ENCODE assay signal across 15 mouse cellular contexts in genomic region chr10:60794792-60795191, GRCm38 (mm10). TPM values are rescaled to one million over a fixed set of nuclear protein-coding genes. Genes with fewer than 3 reads are reported as not detected.
A peak's percentile ranks its signal among the peaks of the same experiment; 100 is the strongest.
DNase-seq lines count a peak whose midpoint lies in the region; ATAC-seq and TF ChIP-seq lines count a peak whose summit lies in the region.
"Had no signal": no experiment of that assay in that cellular context is flagged by ENCODE, and none has a peak within 500 bp of the region (broad histone marks: within the 10 kb centered on the region; RNA-seq: fewer than 3 reads in every experiment).

No protein-coding gene starts in this region.

- H3K9ac ChIP-seq in hindbrain, embryonic 12.5 days: no peak overlapping the region
- H3K9ac ChIP-seq in ES-E14 (ENCODE audit: insufficient read depth, low read depth, low read length, poor library complexity, severe bottlenecking): peak overlapping the region; percentile 10
- H3K9ac ChIP-seq in embryonic facial prominence, embryonic 14.5 days (ENCODE audit: low read depth, low read length): no peak overlapping the region
- H3K9ac ChIP-seq: liver, embryonic 14.5 days; midbrain, embryonic 15.5 days had no signal

- no peak for DNase-seq in hindbrain, embryonic 10.5 days (ENCODE audit: low spot score)
- DNase-seq in ES-E14 (ENCODE audit: low read depth, low spot score): no peak
- DNase-seq in embryonic facial prominence, embryonic 14.5 days (ENCODE audit: low spot score): no peak
- DNase-seq in limb, embryonic 10.5 days (ENCODE audit: low spot score): no peak
- no peak for DNase-seq in testis, postnatal 10 days (ENCODE audit: low spot score)
- no peak for DNase-seq in layer of hippocampus, adult 9-11 months
- DNase-seq in cerebellum, adult 8-10 months: no peak
- DNase-seq: adrenal gland, postnatal 14 days; heart, adult 11 months; kidney, adult 18-20 months; lung, postnatal 36 days had no signal

- in situ Hi-C loops in ES-E14 (cut with MboI; ENCODE audit: low sequenced_read_pairs in 2 of 2, unreplicated experiment in 2 of 2): loop anchor here in 1 of 2 experiments (25.0 kb wide), 1 partner anchor 268 kb away; no protein-coding TSS in a partner anchor

- peak overlapping the region; percentile 50; the same call in 1 of the 2 replicates for H3K27ac ChIP-seq in hindbrain, embryonic 10.5 days
- no peak overlapping the region for H3K27ac ChIP-seq in hindbrain, embryonic 12.5 days
- H3K27ac ChIP-seq in ES-E14 (ENCODE audit: insufficient read depth, low read depth, low read length, poor library complexity, severe bottlenecking): no peak overlapping the region
- peak overlapping the region; percentile 64 for H3K27ac ChIP-seq in embryonic facial prominence, embryonic 14.5 days (replicated peaks; ENCODE audit: low read depth, low read length)
- peak overlapping the region; percentile 86 for H3K27ac ChIP-seq in limb, embryonic 10.5 days
- H3K27ac ChIP-seq: liver, embryonic 14.5 days; midbrain, embryonic 15.5 days had no signal

- peaks cover 58% of the 10 kb centered on the region for H3K4me1 ChIP-seq in hindbrain, embryonic 10.5 days (replicated peaks)
- H3K4me1 ChIP-seq in hindbrain, embryonic 12.5 days: peaks cover 24% of the 10 kb centered on the region
- peaks cover 4 to 42% of the 10 kb centered on the region in 2 experiments; a peak in 3 of 4 replicates for H3K4me1 ChIP-seq in ES-E14 (ENCODE audit: control insufficient read depth in 2 of 2, insufficient read depth in 2 of 2, low read length in 2 of 2, poor library complexity in 1 of 2)
- peaks cover 12% of the 10 kb centered on the region; the same call in 1 of the 2 replicates for H3K4me1 ChIP-seq in embryonic facial prominence, embryonic 14.5 days (ENCODE audit: control insufficient read depth, insufficient read depth, low read length)
- peaks cover 83% of the 10 kb centered on the region for H3K4me1 ChIP-seq in limb, embryonic 10.5 days

- no peak for ATAC-seq in hindbrain, embryonic 12.5 days (ENCODE audit: low FRiP score)
- ATAC-seq in embryonic facial prominence, embryonic 14.5 days (ENCODE audit: low read depth): no peak
- ATAC-seq: midbrain, embryonic 15.5 days had no signal

- H3K4me2 ChIP-seq in hindbrain, embryonic 12.5 days (replicated peaks): no peak overlapping the region
- H3K4me2 ChIP-seq in embryonic facial prominence, embryonic 14.5 days (ENCODE audit: low read depth, low read length): no peak overlapping the region
- H3K4me2 ChIP-seq: midbrain, embryonic 15.5 days had no signal

- H3K36me3 ChIP-seq in hindbrain, embryonic 10.5 days: no peaks in the 10 kb centered on the region
- H3K36me3 ChIP-seq in hindbrain, embryonic 12.5 days: no peaks in the 10 kb centered on the region
- no peaks in the 10 kb centered on the region; the same call in 1 of the 2 replicates for H3K36me3 ChIP-seq in ES-E14 (ENCODE audit: control insufficient read depth, insufficient read depth, low read length, poor library complexity, severe bottlenecking)
- H3K36me3 ChIP-seq in embryonic facial prominence, embryonic 14.5 days (ENCODE audit: control insufficient read depth, insufficient read depth, low read length): no peaks in the 10 kb centered on the region
- H3K36me3 ChIP-seq in limb, embryonic 10.5 days: peaks cover 5% of the 10 kb centered on the region; the same call in 1 of the 2 replicates
- H3K36me3 ChIP-seq: midbrain, embryonic 15.5 days had no signal

- peaks cover 73% of the 10 kb centered on the region for H3K27me3 ChIP-seq in hindbrain, embryonic 10.5 days (ENCODE audit: insufficient read depth, poor library complexity, severe bottlenecking)
- peaks cover 49% of the 10 kb centered on the region for H3K27me3 ChIP-seq in hindbrain, embryonic 12.5 days
- H3K27me3 ChIP-seq in embryonic facial prominence, embryonic 14.5 days (replicated peaks; ENCODE audit: control insufficient read depth, insufficient read depth, low read length): peaks cover 2% of the 10 kb centered on the region; the same call in 1 of the 2 replicates
- H3K27me3 ChIP-seq in limb, embryonic 10.5 days (ENCODE audit: low read depth, poor library complexity, severe bottlenecking): no peaks in the 10 kb centered on the region

- no peaks in the 10 kb centered on the region for H3K9me3 ChIP-seq in hindbrain, embryonic 10.5 days
- H3K9me3 ChIP-seq in hindbrain, embryonic 12.5 days (replicated peaks): no peaks in the 10 kb centered on the region
- H3K9me3 ChIP-seq in ES-E14 (ENCODE audit: control insufficient read depth, insufficient read depth, low read depth, low read length): no peaks in the 10 kb centered on the region
- H3K9me3 ChIP-seq in embryonic facial prominence, embryonic 14.5 days (ENCODE audit: control insufficient read depth, low read length): no peaks in the 10 kb centered on the region
- no peaks in the 10 kb centered on the region for H3K9me3 ChIP-seq in limb, embryonic 10.5 days (replicated peaks)
- H3K9me3 ChIP-seq: midbrain, embryonic 15.5 days had no signal

- 53% methylated on average over 8 of the region's 8 CpGs for WGBS in hindbrain, embryonic 10.5 days
- WGBS in hindbrain, embryonic 12.5 days: 52% methylated on average over 8 of the region's 8 CpGs
- 41% methylated on average over 8 of the region's 8 CpGs for WGBS in embryonic facial prominence, embryonic 14.5 days
- WGBS in limb, embryonic 10.5 days: 13% methylated on average over 8 of the region's 8 CpGs

- H3K4me3 ChIP-seq in hindbrain, embryonic 10.5 days: no peak overlapping the region
- no peak overlapping the region for H3K4me3 ChIP-seq in hindbrain, embryonic 12.5 days
- 0 out of 4 replicates have a peak overlapping the region, but pooled peaks of 1 of the 2 experiments have one; percentile 4 for H3K4me3 ChIP-seq in ES-E14 (ENCODE audit: insufficient read depth in 1 of 2, low read depth in 1 of 2, low read length in 2 of 2, poor library complexity in 1 of 2, severe bottlenecking in 1 of 2)
- H3K4me3 ChIP-seq in embryonic facial prominence, embryonic 14.5 days (ENCODE audit: low read depth, low read length): no peak overlapping the region
- peak overlapping the region; percentile 5 for H3K4me3 ChIP-seq in limb, embryonic 10.5 days
- H3K4me3 ChIP-seq: midbrain, embryonic 15.5 days had no signal

TF ChIP-seq in ES-E14, 5 proteins besides CTCF, POLR2A, EP300 and RAD21:
- TF ChIP-seq ZC3H11A (IDR thresholded peaks at IDR 0.05; ENCODE audit: borderline replicate concordance, low read depth, low read length) (no peak), HCFC1 (IDR thresholded peaks at IDR 0.05; ENCODE audit: borderline replicate concordance, insufficient read depth, low read length) (no peak), ZNF384 (IDR thresholded peaks at IDR 0.05; ENCODE audit: low read depth, low read length) (no peak), MAFK (IDR thresholded peaks at IDR 0.05; ENCODE audit: insufficient read depth, low read depth, low read length) (no peak), CHD2 (IDR thresholded peaks at IDR 0.05; ENCODE audit: low read depth, low read length) (no peak)

RNA-seq across cellular contexts. Expression of gene Unc5b, which starts 36.6 kb away (rescaled TPM):
- 2.4 and 2.6 TPM in 2 replicates for polyA plus RNA-seq in hindbrain, embryonic 10.5 days (2016; fragmentation: Nextera tagmentation; extraction: Ambion mirVana)
- 3.4 and 4.3 TPM in 2 replicates for polyA plus RNA-seq in hindbrain, embryonic 12.5 days (2016; fragmentation: Nextera tagmentation; extraction: Ambion mirVana)
- 75.5 and 82.0 TPM in 2 replicates for total RNA-seq in ES-E14 (2012; rRNA removed)
- polyA plus RNA-seq in embryonic facial prominence, embryonic 14.5 days (2014; fragmentation: Nextera tagmentation; extraction: Ambion mirVana): 6.1 and 6.6 TPM in 2 replicates
- polyA plus RNA-seq in limb, embryonic 10.5 days (2016; fragmentation: Nextera tagmentation; extraction: Ambion mirVana): 10.2 and 11.8 TPM in 2 replicates
- total RNA-seq: neutrophil, adult 5-6 weeks had no signal

RNA-seq across cellular contexts. Expression of gene Slc29a3, which starts 42.2 kb away (rescaled TPM):
- polyA plus RNA-seq in hindbrain, embryonic 10.5 days (2016; fragmentation: Nextera tagmentation; extraction: Ambion mirVana): 9.4 and 11.8 TPM in 2 replicates
- 11.5 TPM in 2 replicates for polyA plus RNA-seq in hindbrain, embryonic 12.5 days (2016; fragmentation: Nextera tagmentation; extraction: Ambion mirVana)
- total RNA-seq in ES-E14 (2012; rRNA removed): 11.9 and 21.4 TPM in 2 replicates
- polyA plus RNA-seq in embryonic facial prominence, embryonic 14.5 days (2014; fragmentation: Nextera tagmentation; extraction: Ambion mirVana): 9.0 and 9.9 TPM in 2 replicates
- 7.0 and 8.0 TPM in 2 replicates for polyA plus RNA-seq in limb, embryonic 10.5 days (2016; fragmentation: Nextera tagmentation; extraction: Ambion mirVana)

Comparison
In these comparisons a context has a peak if more than half of its experiments do, and no peak if none do; other contexts are left out.
1. H3K27ac ChIP-seq: peak in hindbrain, embryonic 10.5 days (single experiment), embryonic facial prominence, embryonic 14.5 days (single experiment) and limb, embryonic 10.5 days (single experiment); none in hindbrain, embryonic 12.5 days (single experiment) and ES-E14 (single experiment).